Mouse (Mus musculus) ES-E14 (cell line): ENCODE results near the gene Nppc. TPM values are rescaled to one million over a fixed set of nuclear protein-coding genes. Genes with fewer than 3 reads are reported as not detected.

ENCODE experiments used
- DNase-seq: peaks from one replicate; pipeline ENCODE4 v3.0.0-alpha.2; 2013; ENCODE audit warnings: low read depth, low spot score
- H3K27ac ChIP-seq: 2 replicates; pipeline ENCODE4 v1.5.1; 2012; ENCODE audit warnings: low read depth, mild to moderate bottlenecking, low read length, moderate library complexity, mixed read lengths; ENCODE audit not compliant: poor library complexity, insufficient read depth, severe bottlenecking
- H3K36me3 ChIP-seq: 2 replicates; pipeline ENCODE4 v1.6.1; 2012; ENCODE audit warnings: mild to moderate bottlenecking, low read length, moderate library complexity, mixed read lengths; ENCODE audit not compliant: control insufficient read depth, poor library complexity, insufficient read depth, severe bottlenecking
- H3K4me1 ChIP-seq, 2 experiments: fragments of 150-350 bp in 1 of 2; sonication (generic) in 1 of 2; 2 replicates each; pipeline ENCODE4 v1.6.1; 2012; ENCODE audit warnings: low read length in 2 of 2, mild to moderate bottlenecking in 1 of 2, mixed read lengths in 1 of 2; ENCODE audit not compliant: control insufficient read depth in 2 of 2, insufficient read depth in 2 of 2, poor library complexity in 1 of 2
- H3K4me3 ChIP-seq, 2 experiments: fragments of 150-350 bp in 1 of 2; sonication (generic) in 1 of 2; 2 replicates each; pipeline ENCODE4 v1.5.1; 2012; ENCODE audit warnings: low read length in 2 of 2, low read depth in 1 of 2, mild to moderate bottlenecking in 1 of 2, mixed read lengths in 1 of 2; ENCODE audit not compliant: insufficient read depth in 1 of 2, poor library complexity in 1 of 2, severe bottlenecking in 1 of 2
- H3K9ac ChIP-seq: 2 replicates; pipeline ENCODE4 v1.6.1; 2012; ENCODE audit warnings: low read depth, mild to moderate bottlenecking, low read length, mixed read lengths; ENCODE audit not compliant: poor library complexity, insufficient read depth, severe bottlenecking
- H3K9me3 ChIP-seq: fragments of 150-350 bp; sonication (generic); 2 replicates; pipeline ENCODE4 v1.6.1; 2012; ENCODE audit warnings: low read depth, mild to moderate bottlenecking, low read length; ENCODE audit not compliant: control insufficient read depth, insufficient read depth
- CHD2 ChIP-seq: IDR thresholded peaks from 2 replicates; pipeline ENCODE4 v1.6.1; 2014; ENCODE audit warnings: mild to moderate bottlenecking, low read depth, low read length, inconsistent platforms
- HCFC1 ChIP-seq: IDR thresholded peaks from 2 replicates; pipeline ENCODE4 v1.6.1; 2012; ENCODE audit warnings: low read length, inconsistent platforms, borderline replicate concordance; ENCODE audit not compliant: insufficient read depth
- MAFK ChIP-seq: IDR thresholded peaks from 2 replicates; pipeline ENCODE4 v1.6.1; 2014; ENCODE audit warnings: mild to moderate bottlenecking, low read depth, low read length, inconsistent platforms; ENCODE audit not compliant: insufficient read depth
- ZC3H11A ChIP-seq: IDR thresholded peaks from 2 replicates; pipeline ENCODE4 v1.6.1; 2012; ENCODE audit warnings: low read depth, mild to moderate bottlenecking, inconsistent platforms, low read length, borderline replicate concordance
- ZNF384 ChIP-seq: IDR thresholded peaks from 2 replicates; pipeline ENCODE4 v1.6.1; 2012; ENCODE audit warnings: low read depth, low read length, inconsistent platforms
- in situ Hi-C, 2 experiments: fragments of 600-800 bp; cut with MboI; formaldehyde crosslinking; loops; one replicate each; pipeline ENCODE4 v1.15.1; 2025; ENCODE audit warnings: low sequenced_read_pairs in 2 of 2, inconsistent platforms in 1 of 2; ENCODE audit not compliant: unreplicated experiment in 2 of 2
- total RNA-seq: library from RNA; depleted of rRNA; stranded (reverse); fragments of 300-350 nt; gene quantifications from 2 replicates; pipeline ENCODE4 v1.2.3, GENCODE M21; 2012

The Nppc gene
- total RNA-seq, 1 experiment: 0.45 TPM

DNA sequence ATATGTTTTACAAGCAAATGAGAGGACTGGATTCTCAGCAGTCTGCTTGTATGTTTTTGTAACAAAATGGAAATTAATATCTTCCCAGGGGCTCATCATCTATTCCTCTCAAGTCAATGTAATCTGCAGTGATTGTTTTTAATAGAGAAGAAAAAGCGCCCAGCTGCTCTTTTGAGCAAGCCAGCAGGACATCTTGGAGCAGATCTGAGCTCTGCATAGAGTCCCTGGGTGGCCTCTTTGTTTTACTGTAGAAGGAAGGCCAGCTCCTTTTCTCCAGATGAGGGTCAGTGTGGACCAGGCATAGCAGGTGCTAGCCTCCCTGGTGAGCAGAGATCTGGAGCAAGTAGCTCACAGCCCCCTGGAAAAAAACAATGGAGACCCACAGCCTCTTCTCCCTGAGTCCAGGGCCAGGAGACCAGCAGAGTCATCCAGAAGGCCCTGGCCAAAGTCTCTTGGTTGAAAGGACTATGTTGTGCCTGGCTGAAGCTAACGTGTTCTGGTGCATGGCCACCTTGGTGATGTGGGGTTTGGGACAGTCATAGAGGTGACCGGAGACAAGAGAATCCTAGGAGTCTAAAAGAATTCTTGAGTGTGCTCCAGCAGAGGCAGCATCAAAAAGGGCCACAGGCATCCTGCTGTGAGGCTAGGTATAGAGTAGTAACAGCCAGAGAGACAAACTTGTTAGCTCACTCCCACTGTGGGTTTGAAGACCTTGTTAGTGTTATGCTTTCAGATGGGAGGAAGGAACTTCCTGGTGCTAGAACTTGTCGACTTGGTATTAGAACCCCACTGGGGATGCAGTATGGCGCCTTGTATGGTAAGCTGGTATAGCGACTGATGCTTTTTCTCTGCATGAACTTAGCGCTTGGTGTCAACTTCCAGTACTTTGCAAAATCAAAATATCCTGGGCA is 36.3 kb downstream of the Nppc start:
- H3K36me3 ChIP-seq: no peaks in the 10 kb centered on the region
- H3K4me3 ChIP-seq: no peak overlapping the region
- peaks cover 0 to 8% of the 10 kb centered on the region in 2 experiments; a peak in 2 of 4 replicates for H3K4me1 ChIP-seq
- in situ Hi-C loops: no loop called here
- DNase-seq: no peak
- TF ChIP-seq CHD2: no peak
- no peak for TF ChIP-seq ZNF384
- no peak for TF ChIP-seq MAFK
- TF ChIP-seq ZC3H11A: no peak
- TF ChIP-seq HCFC1: no peak
- H3K9me3 ChIP-seq: no peaks in the 10 kb centered on the region
- no peak overlapping the region for H3K9ac ChIP-seq
- H3K27ac ChIP-seq: no peak overlapping the region

DNA sequence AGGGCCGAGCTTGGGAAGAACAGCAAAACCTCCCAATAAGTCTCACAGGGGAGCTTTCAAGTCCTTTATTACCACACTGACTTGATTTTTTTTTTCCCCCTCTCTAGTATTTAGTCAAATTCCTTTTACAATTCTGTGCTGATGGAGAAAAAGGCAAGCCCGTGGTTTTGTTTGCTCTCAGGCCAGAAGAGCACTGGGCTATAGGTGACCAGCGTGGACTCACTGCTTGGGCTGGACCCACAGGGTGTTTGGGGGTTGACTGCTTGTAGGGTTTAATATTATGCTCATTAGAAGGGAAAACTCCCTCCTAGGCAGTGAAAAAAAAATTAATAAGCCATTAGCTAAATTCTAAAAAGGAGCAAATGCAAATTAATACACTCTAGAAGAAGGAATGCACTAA is 36.9 kb downstream of the Nppc start:
- no peak for DNase-seq
- no peak overlapping the region for H3K27ac ChIP-seq
- in situ Hi-C loops: no loop called here

DNA sequence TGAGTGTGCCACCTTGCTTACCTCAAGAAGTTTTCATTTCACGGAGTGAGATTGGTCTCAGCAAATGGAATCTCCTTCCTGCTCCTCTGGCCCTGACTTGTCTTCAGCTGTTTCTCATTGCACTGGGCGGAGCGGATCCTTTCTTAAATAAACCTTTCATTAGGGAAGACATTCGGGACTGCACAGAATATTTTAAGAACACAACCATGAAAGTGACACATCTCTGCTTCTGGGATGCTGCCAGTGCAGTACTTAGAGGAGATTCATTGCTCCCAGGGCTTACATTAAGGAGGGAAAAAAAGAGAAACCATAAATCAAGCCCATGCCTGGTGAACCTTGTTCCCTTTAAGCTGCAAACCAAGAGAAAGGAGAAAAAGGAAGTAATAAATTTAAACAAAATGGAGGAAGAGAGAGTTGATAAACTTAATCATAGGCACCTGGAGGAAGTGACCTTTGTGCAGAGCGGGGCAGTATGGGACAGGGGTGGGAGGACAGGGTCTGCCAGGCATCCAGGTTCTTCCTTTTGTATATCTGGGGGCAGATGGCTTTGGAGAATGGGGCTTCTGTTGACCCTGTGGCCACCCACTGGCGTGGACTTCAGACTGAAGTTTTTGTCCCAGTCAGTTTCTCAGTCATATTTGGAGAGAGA is 37.5 kb downstream of the Nppc start:
- H3K9me3 ChIP-seq: no peaks in the 10 kb centered on the region
- DNase-seq: no peak
- H3K4me3 ChIP-seq: no peak overlapping the region
- no peaks in the 10 kb centered on the region for H3K36me3 ChIP-seq
- no peak overlapping the region for H3K27ac ChIP-seq
- TF ChIP-seq MAFK (no peak), ZNF384 (no peak), ZC3H11A (no peak), CHD2 (no peak), HCFC1 (no peak)
- in situ Hi-C loops: no loop called here
- no peak overlapping the region for H3K9ac ChIP-seq
- H3K4me1 ChIP-seq: peaks cover 0 to 8% of the 10 kb centered on the region in 2 experiments; a peak in 2 of 4 replicates

More for the DNA sequence above, 36.9 kb downstream of the Nppc start:
- TF ChIP-seq ZC3H11A: no peak
- no peak for TF ChIP-seq MAFK
- no peak for TF ChIP-seq HCFC1
- TF ChIP-seq ZNF384: no peak
- TF ChIP-seq CHD2: no peak
- Histone ChIP-seq H3K9me3 (no peaks in the 10 kb centered on the region), H3K4me1 (peaks cover 0 to 8% of the 10 kb centered on the region in 2 experiments; a peak in 2 of 4 replicates), H3K36me3 (no peaks in the 10 kb centered on the region), H3K4me3 (no peak overlapping the region), H3K9ac (no peak overlapping the region)

DNA sequence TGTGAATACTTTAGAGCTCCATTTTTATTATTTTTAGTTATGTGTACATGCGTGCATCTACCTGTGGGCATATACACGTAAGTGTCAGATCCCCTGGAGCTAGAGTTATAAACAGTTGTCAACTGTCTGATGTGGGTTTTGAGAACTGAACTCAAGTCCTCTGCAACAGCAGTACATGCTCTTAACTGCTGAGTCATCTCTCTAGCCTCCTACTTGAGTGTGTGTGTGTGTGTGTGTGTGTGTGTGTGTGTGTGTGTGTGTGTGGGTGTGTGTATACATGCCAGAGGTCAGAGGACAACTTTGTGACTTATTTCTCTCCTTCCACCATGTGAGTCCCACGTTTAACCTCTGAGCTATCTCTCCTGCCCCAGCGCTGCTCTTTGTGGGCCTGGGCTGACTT is 39.8 kb downstream of the Nppc start:
- TF ChIP-seq ZC3H11A (no peak), HCFC1 (no peak), ZNF384 (no peak), MAFK (0 out of 2 replicates have a peak, but pooled peaks have one; percentile 19), CHD2 (no peak)
- no peaks in the 10 kb centered on the region for H3K9me3 ChIP-seq
- H3K27ac ChIP-seq: no peak overlapping the region
- H3K36me3 ChIP-seq: no peaks in the 10 kb centered on the region
- in situ Hi-C loops: no loop called here
- DNase-seq: no peak
- no peak overlapping the region for H3K9ac ChIP-seq
- H3K4me3 ChIP-seq: no peak overlapping the region
- peaks cover 0 to 8% of the 10 kb centered on the region in 2 experiments; a peak in 2 of 4 replicates for H3K4me1 ChIP-seq
